Mouse (Mus musculus): ENCODE measurements around the gene 1700001O22Rik.

1700001O22Rik gene

GRCm38 (mm10) chr2:30816383-30816782 lies 12.9 kb upstream of the 1700001O22Rik start:
- no peak for DNase-seq (ENCODE audit: low read depth)

GRCm38 (mm10) chr2:30810573-30810972 lies 7.1 kb upstream of the 1700001O22Rik start:
- no peak for DNase-seq (ENCODE audit: low read depth)

- no peak for DNase-seq (ENCODE audit: low read depth)
Observed at GRCm38 (mm10) chr2:30809503-30809902, 6.0 kb upstream of the 1700001O22Rik start.

- DNase-seq (ENCODE audit: low read depth), result no peak
Observed at GRCm38 (mm10) chr2:30808296-30808655, 4.8 kb upstream of the 1700001O22Rik start.

- DNase-seq (ENCODE audit: low read depth), result peak; percentile 100
Observed at GRCm38 (mm10) chr2:30807648-30808295, 4.3 kb upstream of the 1700001O22Rik start, which contains the start of gene Ntmt1. Gene Ntmt1 (plus strand): TSS chr2:30807826.

- DNase-seq (ENCODE audit: low read depth), result no peak
Observed at GRCm38 (mm10) chr2:30807147-30807647, 3.7 kb upstream of the 1700001O22Rik start.

- no peak for DNase-seq (ENCODE audit: low read depth)
Observed at GRCm38 (mm10) chr2:30805983-30806382, 2.5 kb upstream of the 1700001O22Rik start.

- peak; percentile 62 for DNase-seq (ENCODE audit: low read depth)
Observed at GRCm38 (mm10) chr2:30801067-30801852, 2.2 kb downstream of the 1700001O22Rik start.

GRCm38 (mm10) chr2:30800671-30801066 lies 2.8 kb downstream of the 1700001O22Rik start:
- DNase-seq (ENCODE audit: low read depth), result no peak

GRCm38 (mm10) chr2:30799456-30799855 lies 4.0 kb downstream of the 1700001O22Rik start:
- no peak for DNase-seq (ENCODE audit: low read depth)

GRCm38 (mm10) chr2:30796382-30796781 lies 7.1 kb downstream of the 1700001O22Rik start:
- peak; percentile 96 for DNase-seq (ENCODE audit: low read depth)

- DNase-seq (ENCODE audit: low read depth), result no peak
Observed at GRCm38 (mm10) chr2:30795889-30796275, 7.6 kb downstream of the 1700001O22Rik start.

- DNase-seq (ENCODE audit: low read depth), result no peak
Observed at GRCm38 (mm10) chr2:30795271-30795888, 8.1 kb downstream of the 1700001O22Rik start.

- peak; percentile 93 for DNase-seq (ENCODE audit: low read depth)
Observed at GRCm38 (mm10) chr2:30794179-30795108, 9.0 kb downstream of the 1700001O22Rik start.

GRCm38 (mm10) chr2:30792061-30792460 lies 11.4 kb downstream of the 1700001O22Rik start:
- no peak for DNase-seq (ENCODE audit: low read depth)

- no peak for DNase-seq (ENCODE audit: low read depth)
Observed at GRCm38 (mm10) chr2:30787466-30787865, 16.0 kb downstream of the 1700001O22Rik start.

GRCm38 (mm10) chr2:30784078-30784994 lies 19.1 kb downstream of the 1700001O22Rik start:
- peak; percentile 55 for DNase-seq (ENCODE audit: low read depth)

GRCm38 (mm10) chr2:30783346-30783745 lies 20.1 kb downstream of the 1700001O22Rik start:
- peak; percentile 23 for DNase-seq (ENCODE audit: low read depth)

GRCm38 (mm10) chr2:30782312-30783290 lies 20.9 kb downstream of the 1700001O22Rik start:
- no peak for DNase-seq (ENCODE audit: low read depth)
